Mouse (Mus musculus) stomach, postnatal 0 days (tissue): ENCODE data around the gene Plcl2. TPM values are rescaled to one million over a fixed set of nuclear protein-coding genes. Genes with fewer than 3 reads are reported as not detected.

Experiments used
- ATAC-seq: fragments of 200-750 bp; cut with Nextera tagmentation; 2 replicates; pipeline ENCODE4 v1.8.0; 2017; ENCODE audit not compliant: low FRiP score, low TSS enrichment
- DNase-seq: peaks from one replicate; pipeline ENCODE4 v3.0.0-alpha.2; 2016; ENCODE audit warnings: low spot score
- H3K27ac ChIP-seq: fragments of 300-500 bp; sonication (generic); replicated peaks from 2 replicates; pipeline ENCODE4 v1.5.1; 2014; ENCODE audit warnings: mild to moderate bottlenecking, control low read depth
- H3K27me3 ChIP-seq: fragments of 300-500 bp; sonication (generic); 2 replicates; pipeline ENCODE4 v1.6.1; 2014; ENCODE audit warnings: low read length; ENCODE audit not compliant: control insufficient read depth, insufficient read depth
- H3K36me3 ChIP-seq: fragments of 300-500 bp; sonication (generic); 2 replicates; pipeline ENCODE4 v1.6.1; 2014; ENCODE audit warnings: low read length, mixed read lengths; ENCODE audit not compliant: control insufficient read depth, insufficient read depth
- H3K4me1 ChIP-seq: fragments of 300-500 bp; sonication (generic); replicated peaks from 2 replicates; pipeline ENCODE4 v1.6.1; 2014; ENCODE audit warnings: antibody characterized with exemption; ENCODE audit not compliant: control insufficient read depth, insufficient read depth
- H3K4me2 ChIP-seq: fragments of 300-500 bp; sonication (generic); replicated peaks from 2 replicates; pipeline ENCODE4 v1.6.1; 2014; ENCODE audit warnings: low read depth, mild to moderate bottlenecking, control low read depth, moderate library complexity
- H3K4me3 ChIP-seq: fragments of 300-500 bp; sonication (generic); 2 replicates; pipeline ENCODE4 v1.5.1; 2014; ENCODE audit warnings: low read depth, low read length, control low read depth
- H3K9ac ChIP-seq: fragments of 300-500 bp; sonication (generic); 2 replicates; pipeline ENCODE4 v1.6.1; 2014; ENCODE audit warnings: mild to moderate bottlenecking, low read length, control low read depth, mixed read lengths
- H3K9me3 ChIP-seq: fragments of 300-500 bp; sonication (generic); 2 replicates; pipeline ENCODE4 v1.6.1; 2016; ENCODE audit warnings: low read length; ENCODE audit not compliant: control insufficient read depth
- CTCF ChIP-seq: IDR thresholded peaks from 2 replicates; pipeline ENCODE4 v1.5.1; 2016; ENCODE audit warnings: antibody characterized with exemption, low read depth, mild to moderate bottlenecking, moderate library complexity
- EP300 ChIP-seq: optimal IDR thresholded peaks from 2 replicates; pipeline ENCODE3; 2016; ENCODE audit warnings: antibody characterized with exemption
- WGBS: fragments of 180-500 bp; shearing (Covaris S2); extraction: QIAGEN DNeasy Blood & Tissue Kit; methylation state at CpG from one replicate; pipeline ENCODE4 v1.1.7; 2014; 5-methylcytosine and 5-hydroxymethylcytosine counted together
- polyA plus RNA-seq: library from polyadenylated mRNA; unstranded; fragments of >200 nt; fragmentation: Nextera tagmentation; extraction: Ambion mirVana; gene quantifications from 2 replicates; pipeline ENCODE4 v1.2.1, GENCODE M21; 2015

The Plcl2 gene
- polyA plus RNA-seq, 1 experiment from 2014 or later: 2.3 TPM

- H3K9me3 ChIP-seq: no peaks in the 10 kb centered on the region
- ATAC-seq (peak; percentile 53; the same call in 1 of the 2 replicates), DNase-seq (peak; percentile 36)
- WGBS: 68% methylated on average over 4 of the region's 4 CpGs
- peak overlapping the region; percentile 24; the same call in 1 of the 2 replicates for H3K27ac ChIP-seq
- no peak overlapping the region for H3K4me2 ChIP-seq
- H3K4me1 ChIP-seq: peaks cover 4% of the 10 kb centered on the region; the same call in 1 of the 2 replicates
- H3K9ac ChIP-seq: no peak overlapping the region
- H3K36me3 ChIP-seq: no peaks in the 10 kb centered on the region; the same call in 1 of the 2 replicates
- H3K27me3 ChIP-seq: no peaks in the 10 kb centered on the region
- H3K4me3 ChIP-seq: no peak overlapping the region
- TF ChIP-seq EP300: no peak
- TF ChIP-seq CTCF: no peak
Measured at GRCm38 (mm10) chr17:50735382-50735954, 226.3 kb downstream of the Plcl2 start.

GRCm38 (mm10) chr17:50735955-50736533, 226.8 kb downstream of the Plcl2 start:
- H3K27ac ChIP-seq: no peak overlapping the region
- no peaks in the 10 kb centered on the region for H3K27me3 ChIP-seq
- no peak overlapping the region for H3K9ac ChIP-seq
- 68% methylated on average over 8 of the region's 8 CpGs for WGBS
- no peak overlapping the region for H3K4me3 ChIP-seq
- no peaks in the 10 kb centered on the region for H3K9me3 ChIP-seq
- DNase-seq: no peak
- peaks cover 4% of the 10 kb centered on the region; the same call in 1 of the 2 replicates for H3K4me1 ChIP-seq
- peak; percentile 50 for ATAC-seq
- H3K4me2 ChIP-seq: no peak overlapping the region
- no peaks in the 10 kb centered on the region; the same call in 1 of the 2 replicates for H3K36me3 ChIP-seq
- TF ChIP-seq EP300 (no peak), CTCF (no peak)

GRCm38 (mm10) chr17:50737068-50737467, 227.9 kb downstream of the Plcl2 start:
- DNase-seq: no peak
- H3K4me1 ChIP-seq: peaks cover 4% of the 10 kb centered on the region; the same call in 1 of the 2 replicates
- no peak for TF ChIP-seq CTCF
- TF ChIP-seq EP300: no peak
- H3K9me3 ChIP-seq: no peaks in the 10 kb centered on the region
- no peak for ATAC-seq
- H3K4me3 ChIP-seq: no peak overlapping the region
- H3K4me2 ChIP-seq: no peak overlapping the region
- no peak overlapping the region for H3K9ac ChIP-seq
- no peaks in the 10 kb centered on the region for H3K27me3 ChIP-seq
- no peaks in the 10 kb centered on the region for H3K36me3 ChIP-seq
- 41% methylated on average over 2 of the region's 2 CpGs for WGBS
- H3K27ac ChIP-seq: no peak overlapping the region

Other genes with a start within 250 kb of the Plcl2 start
- 0.13 and 0.16 TPM in 2 replicates for gene Dazl, start 215.8 kb upstream of the Plcl2 start, polyA plus RNA-seq